Mouse (Mus musculus) stomach, postnatal 0 days (tissue): ENCODE measurements around the gene Ncf1.

ENCODE experiments used
- CTCF ChIP-seq: IDR thresholded peaks from 2 replicates; pipeline ENCODE4 v1.5.1; 2016; ENCODE audit warnings: antibody characterized with exemption, low read depth, mild to moderate bottlenecking, moderate library complexity
- EP300 ChIP-seq: optimal IDR thresholded peaks from 2 replicates; pipeline ENCODE3; 2016; ENCODE audit warnings: antibody characterized with exemption

DNA sequence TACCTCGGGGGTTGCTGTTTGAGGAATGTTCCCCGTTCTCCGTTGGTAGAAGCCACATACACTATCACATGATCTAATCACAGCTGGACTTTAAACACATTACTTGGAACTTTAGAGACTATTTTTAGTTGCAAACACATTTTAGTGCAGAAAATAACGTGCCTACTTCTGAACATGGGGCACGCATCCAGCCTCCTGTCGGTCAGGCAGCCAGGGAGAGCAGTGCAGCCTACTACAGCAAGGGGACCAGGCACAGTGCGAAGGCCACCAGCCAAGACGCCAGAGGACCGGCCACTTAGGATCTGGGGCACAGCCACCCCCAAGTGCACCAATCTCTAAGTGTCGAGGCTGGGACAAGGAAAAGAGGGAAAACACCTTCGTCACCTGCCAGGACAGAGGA lies 45.6 kb upstream of the Ncf1 start:
- TF ChIP-seq EP300 (no peak), CTCF (no peak)
